Mouse (Mus musculus) kidney, adult 8-10 months (tissue): ENCODE data around the gene Aldoart1.

Experiments used
- DNase-seq, 2 experiments: peaks; one replicate each; pipeline ENCODE4 v3.0.0; 2022

Gene Aldoart1

GRCm38 (mm10) chr4:72852534-72852933 lies at the start of gene Aldoart1:
Gene Aldoart1, minus strand, starts transcription at chr4:72852634.
- DNase-seq, result no peak

GRCm38 (mm10) chr4:72901566-72901965 lies 49.1 kb upstream of the Aldoart1 start:
- no peak for DNase-seq

DNA sequence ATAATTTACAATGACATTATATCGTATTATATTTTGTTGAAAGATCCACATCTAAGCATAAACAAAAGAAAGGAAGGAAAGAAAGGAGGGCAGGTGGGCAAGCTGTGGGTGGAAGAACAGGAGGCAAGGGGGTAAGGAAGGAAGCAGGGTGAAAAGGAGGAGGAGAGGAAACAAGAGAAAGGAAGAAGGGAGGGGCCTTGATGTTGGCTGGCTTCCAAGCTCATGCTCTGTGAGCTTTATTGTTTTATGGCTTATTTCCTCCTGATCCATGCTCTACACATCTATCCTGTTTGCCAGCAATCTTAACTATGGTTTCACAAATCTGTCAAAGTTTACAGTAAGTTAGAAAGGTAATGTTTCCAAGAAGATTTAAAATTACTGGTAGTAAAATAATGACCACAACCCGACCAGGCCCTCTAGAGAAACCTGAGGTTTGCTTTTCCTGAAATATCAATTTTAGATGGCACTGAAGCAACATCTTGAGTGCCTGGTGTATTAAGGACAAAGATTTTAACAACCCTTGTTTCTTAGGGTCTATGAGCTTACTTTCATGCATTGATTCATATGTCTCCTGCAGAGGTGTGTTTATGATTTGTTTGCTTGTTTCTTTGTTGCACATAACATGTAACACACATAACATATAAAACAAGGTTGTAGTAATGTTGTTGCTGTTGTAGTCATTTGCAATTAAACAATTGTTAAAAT lies 13.1 kb upstream of the Aldoart1 start:
- DNase-seq, result no peak

DNA sequence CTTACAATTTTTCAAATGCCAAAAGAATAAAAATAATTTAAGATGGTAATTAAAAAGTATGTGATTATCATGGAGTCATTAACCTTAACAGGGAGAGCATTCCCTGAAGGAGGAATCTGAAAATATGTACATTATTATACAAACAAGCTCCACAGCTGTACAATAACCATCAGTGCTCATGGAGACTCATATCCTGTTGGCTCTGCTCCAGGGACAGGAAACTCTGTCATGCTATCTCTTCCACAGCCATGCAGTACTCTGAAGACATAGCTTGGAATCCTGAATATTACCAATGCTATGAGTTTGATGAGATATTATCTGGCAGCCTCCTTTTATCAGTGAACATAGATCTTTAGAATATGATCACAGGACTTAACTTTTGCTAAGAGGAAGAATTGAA lies 8.2 kb downstream of the Aldoart1 start:
- no peak for DNase-seq

- no peak for DNase-seq
These were observed 9.4 kb downstream of the Aldoart1 start for GRCm38 (mm10) chr4:72843025-72843424.

- DNase-seq, result no peak
These were observed 16.0 kb downstream of the Aldoart1 start for GRCm38 (mm10) chr4:72836430-72836829.

DNA sequence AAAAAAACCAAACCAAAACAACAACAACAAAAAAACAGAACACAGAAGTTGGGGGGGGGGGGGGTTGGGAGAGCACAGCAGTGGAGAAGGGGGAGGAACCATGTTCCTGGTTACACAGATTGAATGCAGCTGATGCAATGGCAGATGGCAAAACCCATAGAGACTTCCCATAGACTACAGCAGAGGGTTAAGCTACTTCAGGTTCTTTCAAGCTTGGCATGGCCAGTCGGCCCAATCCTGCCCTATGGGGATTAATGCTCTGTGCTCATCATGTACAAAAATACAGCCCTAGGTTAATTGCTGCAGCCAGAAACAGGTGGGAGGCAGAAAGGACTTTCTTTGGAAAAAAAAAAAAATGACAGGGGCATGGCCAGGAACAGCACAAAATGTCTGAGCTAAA lies 17.0 kb downstream of the Aldoart1 start:
- no peak for DNase-seq

DNA sequence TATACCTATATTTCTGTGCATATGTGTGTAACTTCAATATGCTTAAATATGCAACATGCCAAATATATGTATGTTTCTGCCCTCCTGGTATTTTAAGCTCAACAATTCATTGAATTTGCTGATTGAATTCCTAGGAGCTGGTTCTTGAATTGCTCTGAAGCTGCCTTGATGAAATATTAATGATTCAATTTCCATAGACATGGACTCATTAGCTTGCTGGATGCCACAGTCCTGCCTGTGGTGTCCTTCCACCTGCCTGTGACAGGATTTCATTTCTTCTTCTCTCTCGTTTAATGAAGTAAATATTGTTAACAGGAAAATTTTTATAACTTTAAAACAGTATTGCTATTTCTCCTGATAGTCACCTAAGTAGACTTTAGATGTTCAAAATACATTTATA lies 51.6 kb downstream of the Aldoart1 start:
- no peak for DNase-seq
